ENCODE assay signal across 24 mouse cellular contexts in the genomic region with DNA sequence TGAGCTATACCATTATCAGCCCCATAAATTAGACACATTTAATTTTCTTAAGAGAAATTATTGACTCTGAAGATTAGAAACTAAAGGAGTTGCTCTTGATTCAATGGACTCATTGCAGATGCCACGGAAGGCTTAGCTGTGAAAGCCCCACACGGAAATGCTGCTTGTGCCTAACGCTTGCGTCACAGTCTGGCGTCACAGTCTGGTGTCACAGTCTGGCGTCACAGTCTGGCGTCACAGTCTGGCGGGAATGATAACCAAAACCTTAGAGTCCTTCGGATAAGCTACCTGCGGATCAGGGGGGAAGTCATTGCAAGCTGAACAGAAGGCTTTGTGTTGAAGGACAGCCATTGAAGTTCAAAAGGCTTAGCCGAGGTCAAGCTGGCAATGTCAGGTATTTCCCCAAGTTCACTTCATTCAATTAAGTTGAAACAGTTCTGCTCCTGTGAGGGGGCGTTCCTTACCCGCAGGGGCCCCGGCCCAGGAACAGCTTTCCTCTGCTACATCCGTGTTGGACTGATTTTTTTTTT.
DNase-seq lines count a peak whose midpoint lies in the region; ATAC-seq and TF ChIP-seq lines count a peak whose summit lies in the region.
"Had no signal": no experiment of that assay in that cellular context is flagged by ENCODE, and none has a peak within 500 bp of the region (broad histone marks: within the 10 kb centered on the region; RNA-seq: fewer than 3 reads in every experiment).

No protein-coding gene starts in this region.

- no peak overlapping the region for H3K9ac ChIP-seq in heart, embryonic 11.5 days (ENCODE audit: low read depth, low read length)
- H3K9ac ChIP-seq: embryonic facial prominence, embryonic 15.5 days; limb, embryonic 15.5 days; liver, embryonic 14.5 days; lung, embryonic 14.5 days; midbrain, embryonic 15.5 days; neural tube, embryonic 12.5 days had no signal

- no peak for TF ChIP-seq CTCF in testis, adult 2 months (IDR thresholded peaks at IDR 0.05; ENCODE audit: control insufficient read depth, insufficient read depth, insufficient replicate concordance, low read depth, low read length)

- H3K4me1 ChIP-seq in testis, adult 2 months (ENCODE audit: control insufficient read depth, insufficient read depth, low read length): no peaks in the 10 kb centered on the region
- no peaks in the 10 kb centered on the region for H3K4me1 ChIP-seq in heart, embryonic 11.5 days (ENCODE audit: control insufficient read depth, insufficient read depth, low read length)
- H3K4me1 ChIP-seq: embryonic facial prominence, embryonic 15.5 days; limb, embryonic 15.5 days; midbrain, embryonic 15.5 days; neural tube, embryonic 12.5 days had no signal

- H3K9me3 ChIP-seq in heart, embryonic 11.5 days (replicated peaks; ENCODE audit: control insufficient read depth, low read length): no peaks in the 10 kb centered on the region
- H3K9me3 ChIP-seq: embryonic facial prominence, embryonic 15.5 days; limb, embryonic 15.5 days; midbrain, embryonic 15.5 days; neural tube, embryonic 12.5 days had no signal

- 69% methylated on average over 15 of the region's 15 CpGs for WGBS in heart, embryonic 11.5 days (ENCODE audit: insufficient replicate concordance)

- H3K36me3 ChIP-seq in testis, adult 2 months (ENCODE audit: control insufficient read depth, insufficient read depth, low read length): no peaks in the 10 kb centered on the region
- H3K36me3 ChIP-seq in heart, embryonic 11.5 days (ENCODE audit: control insufficient read depth, insufficient read depth, low read length): no peaks in the 10 kb centered on the region
- H3K36me3 ChIP-seq: embryonic facial prominence, embryonic 15.5 days; limb, embryonic 15.5 days; midbrain, embryonic 15.5 days; neural tube, embryonic 12.5 days had no signal

- H3K4me3 ChIP-seq in testis, adult 2 months (ENCODE audit: control insufficient read depth, low read depth, low read length): peak overlapping the region; percentile 75
- no peak overlapping the region for H3K4me3 ChIP-seq in heart, embryonic 11.5 days (ENCODE audit: low read depth, low read length)
- H3K4me3 ChIP-seq: embryonic facial prominence, embryonic 15.5 days; limb, embryonic 15.5 days; midbrain, embryonic 15.5 days; neural tube, embryonic 12.5 days had no signal

- no peak; the same call in 1 of the 2 replicates for TF ChIP-seq POLR2A in testis, adult 2 months (IDR thresholded peaks at IDR 0.05; ENCODE audit: control insufficient read depth, low read depth, low read length)

- H3K4me2 ChIP-seq in heart, embryonic 11.5 days: no peak overlapping the region
- H3K4me2 ChIP-seq: embryonic facial prominence, embryonic 15.5 days; limb, embryonic 15.5 days; lung, embryonic 14.5 days; midbrain, embryonic 15.5 days; neural tube, embryonic 12.5 days had no signal

- ATAC-seq in granulocyte monocyte progenitor cell, adult 5-6 weeks (replicated peaks; ENCODE audit: poor library complexity, severe bottlenecking): peak; percentile 62
- ATAC-seq in heart, embryonic 11.5 days (replicated peaks; ENCODE audit: insufficient number of reproducible peaks, low FRiP score, low TSS enrichment): no peak
- ATAC-seq: hindbrain, postnatal 0 days; intestine, embryonic 16.5 days; midbrain, embryonic 15.5 days had no signal

- H3K27ac ChIP-seq in testis, adult 2 months (ENCODE audit: control insufficient read depth, insufficient read depth, low read depth, low read length): no peak overlapping the region
- no peak overlapping the region for H3K27ac ChIP-seq in heart, embryonic 11.5 days (ENCODE audit: low read depth, low read length)
- H3K27ac ChIP-seq: embryonic facial prominence, embryonic 15.5 days; hindbrain, postnatal 0 days; limb, embryonic 15.5 days; liver, embryonic 14.5 days; midbrain, embryonic 15.5 days; neural tube, embryonic 12.5 days had no signal

- DNase-seq in testis, postnatal 14 days (ENCODE audit: low spot score): no peak
- peak; percentile 41 for DNase-seq in embryo, embryonic 10.5 days (ENCODE audit: low spot score)
- DNase-seq in urinary bladder, postnatal 4 days (ENCODE audit: low spot score in 2 of 2): no peak
- no peak for DNase-seq in cerebellum, postnatal 4 days (ENCODE audit: low spot score in 2 of 2)
- DNase-seq: B cell, adult 2 months; cerebellum, adult 8-10 months; cerebellum, postnatal 36 days; gastrocnemius, postnatal 36 days; kidney, postnatal 36 days; lung, embryonic 14.5 days; retina, postnatal 1 day; right cerebral cortex, postnatal 4 days; thymus, adult 18-20 months; thymus, postnatal 36 days had no signal

- H3K27me3 ChIP-seq in testis, adult 2 months (ENCODE audit: control insufficient read depth, insufficient read depth, low read length): no peaks in the 10 kb centered on the region
- no peaks in the 10 kb centered on the region for H3K27me3 ChIP-seq in heart, embryonic 11.5 days (ENCODE audit: control insufficient read depth, insufficient read depth, low read length)
- H3K27me3 ChIP-seq: embryonic facial prominence, embryonic 15.5 days; limb, embryonic 15.5 days; midbrain, embryonic 15.5 days; neural tube, embryonic 12.5 days had no signal
